Mouse (Mus musculus): ENCODE data around the gene Gm48551.

The Gm48551 gene

DNA sequence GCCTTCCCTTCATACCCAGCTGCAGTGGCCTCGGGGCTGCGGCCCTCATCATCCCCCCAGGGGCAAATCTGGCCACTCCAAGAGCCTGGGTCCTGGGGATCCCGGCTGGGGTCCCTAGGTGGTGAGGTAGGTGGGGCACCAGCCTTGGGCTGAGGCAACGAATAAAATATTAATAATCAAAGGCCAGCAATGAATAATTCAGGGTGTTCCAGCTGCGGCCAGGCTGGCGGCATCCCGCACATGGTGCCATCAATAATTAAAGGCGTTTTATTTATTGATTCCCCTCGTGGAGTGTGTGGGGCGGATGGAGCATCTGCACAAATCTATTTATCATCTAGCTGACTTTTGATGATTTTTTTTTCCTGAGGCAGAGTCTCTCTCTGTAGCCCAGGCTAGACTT, 19.2 kb downstream of the Gm48551 start:
- DNase-seq (ENCODE audit: extremely low spot score, low spot score): no peak

DNA sequence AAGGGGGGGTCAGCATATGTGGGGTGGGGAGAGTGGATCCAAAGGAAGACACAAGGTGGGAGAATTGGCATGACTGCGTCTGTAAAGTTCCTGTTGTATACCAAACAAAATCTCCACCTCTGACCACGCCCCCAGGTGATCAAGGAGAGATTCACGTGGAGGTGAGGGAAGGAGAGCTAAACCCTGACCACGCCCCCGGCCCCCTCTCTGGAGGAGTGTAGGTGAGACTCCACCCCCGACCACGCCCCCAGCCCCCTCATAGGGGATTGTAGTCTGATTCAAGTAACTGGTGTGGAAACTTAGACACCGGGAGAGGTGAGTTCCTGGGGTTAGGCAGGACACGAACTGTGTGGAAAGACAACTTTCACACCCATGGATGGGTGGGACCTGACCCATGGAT, 19.8 kb downstream of the Gm48551 start:
- DNase-seq (ENCODE audit: extremely low spot score, low spot score): no peak

DNA sequence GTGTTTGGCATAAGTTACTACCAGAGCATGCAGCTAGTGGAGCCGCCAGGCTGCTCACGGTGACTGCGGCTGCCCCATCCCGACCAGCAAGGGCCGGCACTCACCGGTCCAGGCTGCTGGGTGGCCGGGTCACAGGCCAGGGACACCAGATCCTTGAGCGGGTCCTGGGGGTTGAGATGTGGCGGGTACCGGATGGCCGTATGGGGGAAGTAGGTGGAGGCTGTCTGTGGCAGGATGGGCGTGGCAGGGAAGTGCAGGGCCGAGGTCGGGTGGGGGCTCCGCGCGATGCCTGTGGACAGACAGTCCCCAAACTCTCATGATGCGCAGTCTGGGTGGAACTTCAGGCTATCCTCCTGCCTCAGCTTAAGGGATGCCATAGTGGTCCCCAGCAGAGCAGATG, 20.5 kb downstream of the Gm48551 start:
- DNase-seq (ENCODE audit: extremely low spot score, low spot score): no peak

DNA sequence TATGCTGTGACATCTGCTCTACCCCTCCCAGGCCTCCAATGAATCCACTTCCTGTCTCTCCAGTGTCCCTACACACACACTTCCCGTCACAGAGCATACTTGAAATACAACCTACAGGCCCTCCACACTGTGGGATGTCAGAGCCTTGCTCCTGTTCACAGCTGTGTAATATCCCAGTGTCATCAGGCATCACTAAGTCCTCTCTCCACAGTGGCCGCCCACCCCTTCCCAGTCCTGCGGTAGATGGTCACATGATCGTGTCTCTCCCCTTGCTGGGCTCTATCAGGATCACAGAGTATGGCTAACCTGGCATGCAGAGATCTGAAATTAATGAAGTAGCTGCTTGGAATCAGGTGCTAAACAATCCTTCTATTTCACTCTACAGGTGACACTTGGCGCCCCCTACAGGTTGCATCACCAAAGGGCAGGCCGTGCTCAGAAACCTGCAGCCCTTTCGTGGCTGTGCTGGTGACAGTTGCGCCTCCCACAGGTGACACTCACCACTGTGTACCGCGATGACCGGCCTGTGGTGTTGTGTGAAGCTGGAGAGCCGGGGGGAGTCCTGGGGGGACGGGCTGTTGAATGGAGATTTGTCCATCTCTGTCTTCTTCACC, 21.4 kb downstream of the Gm48551 start:
- no peak for DNase-seq (ENCODE audit: extremely low spot score, low spot score)

DNA sequence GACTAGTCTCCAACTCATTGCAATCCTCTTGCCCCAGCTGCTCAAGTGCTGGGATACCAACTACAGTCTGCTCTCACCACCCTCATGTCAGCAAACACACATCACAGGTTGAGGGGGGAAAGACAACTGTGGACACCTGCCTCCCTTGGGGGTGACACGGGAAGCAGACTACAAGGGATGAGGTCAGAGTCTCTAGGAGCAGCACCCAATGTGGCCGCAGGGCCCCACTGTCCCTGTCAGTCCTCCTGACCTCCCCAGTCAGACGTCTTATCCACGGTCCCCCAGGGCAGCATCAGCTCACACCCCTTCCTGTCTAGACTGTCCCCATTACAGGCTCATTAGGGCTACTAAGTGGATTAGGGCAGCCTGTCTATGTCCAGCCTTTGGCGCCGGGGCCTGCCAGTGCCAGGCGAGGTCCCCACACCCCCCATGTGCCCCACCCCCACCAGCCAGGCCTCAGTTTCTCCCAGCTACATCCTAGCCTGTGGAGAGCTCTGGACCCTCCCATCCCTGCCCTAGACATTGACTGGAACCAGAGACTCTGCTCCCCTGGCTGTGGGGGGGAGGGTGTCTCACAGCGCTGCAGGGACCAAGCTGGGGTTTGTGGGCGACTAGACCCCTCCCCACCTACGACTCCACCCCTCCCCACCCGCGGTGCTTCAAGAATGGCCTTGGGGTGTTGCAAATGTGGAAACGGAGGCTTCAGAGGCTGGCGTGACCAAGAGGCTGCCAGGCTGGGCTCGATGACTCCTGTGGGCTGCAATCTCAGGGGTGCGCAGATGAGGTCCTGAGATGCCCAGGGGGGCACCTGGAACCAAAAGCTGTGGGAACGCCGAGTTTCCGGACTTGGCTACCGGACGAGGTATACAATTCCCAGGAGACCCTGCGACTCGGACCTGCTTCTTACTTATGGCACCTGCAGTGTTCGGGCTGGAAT, 22.5 kb downstream of the Gm48551 start:
- no peak for DNase-seq (ENCODE audit: extremely low spot score, low spot score)

DNA sequence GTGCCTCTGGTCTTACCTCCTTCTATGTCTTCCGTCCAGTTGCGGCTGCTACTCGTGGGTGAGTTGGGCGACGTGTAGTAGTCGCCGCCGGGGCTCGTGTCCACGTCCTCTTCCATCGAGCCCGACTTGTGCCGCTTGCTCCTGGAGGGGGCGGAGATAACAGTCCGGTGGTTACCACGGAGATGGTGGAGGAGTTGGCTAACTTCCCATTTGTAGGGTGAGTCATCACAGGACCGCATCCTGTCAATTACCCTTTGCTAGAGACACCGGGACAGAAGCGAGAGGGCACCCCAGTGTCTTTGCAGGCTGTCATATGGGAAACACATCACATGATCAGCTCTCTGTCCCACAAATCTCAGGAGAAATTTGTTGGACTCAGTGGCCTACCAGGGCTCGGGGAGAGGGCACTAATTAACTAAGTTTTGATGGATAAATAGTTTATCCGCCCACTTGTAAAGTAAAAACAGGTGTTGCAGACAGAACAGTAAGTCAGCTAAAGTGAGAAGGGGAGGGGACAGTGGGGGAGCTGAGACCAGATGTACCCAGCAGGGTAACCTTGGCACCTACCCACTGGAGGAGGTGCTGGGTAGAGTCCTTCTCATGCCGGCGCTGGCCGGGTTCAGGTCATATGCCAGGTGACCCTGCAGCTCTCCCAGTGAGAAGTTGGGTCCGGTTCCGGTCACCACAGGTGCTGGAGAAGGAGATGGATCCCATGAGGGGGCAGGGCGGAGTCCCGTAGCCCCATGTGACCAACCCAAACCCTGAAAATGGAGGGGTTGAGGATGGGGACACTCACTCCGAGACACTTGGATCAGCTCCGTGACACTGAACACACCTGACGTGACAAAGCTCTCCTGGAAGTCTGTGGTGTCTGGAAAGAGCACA, 23.5 kb downstream of the Gm48551 start:
- no peak for DNase-seq (ENCODE audit: extremely low spot score, low spot score)

DNA sequence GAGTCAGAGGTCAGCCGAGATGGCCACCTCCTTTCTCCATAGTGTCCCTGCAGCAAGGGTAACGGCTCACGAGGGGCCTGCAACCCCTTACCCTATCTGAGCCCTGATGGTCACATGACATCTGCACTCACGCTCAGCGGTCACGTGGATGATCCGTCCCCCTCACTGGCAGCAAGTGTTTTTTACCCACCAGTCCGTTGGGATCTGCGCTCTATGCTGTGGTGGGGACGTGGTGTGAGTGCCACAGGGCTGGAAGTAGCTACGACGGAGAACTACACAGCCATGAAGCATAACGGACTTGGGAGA, 24.1 kb downstream of the Gm48551 start:
- no peak for DNase-seq (ENCODE audit: extremely low spot score, low spot score)

DNA sequence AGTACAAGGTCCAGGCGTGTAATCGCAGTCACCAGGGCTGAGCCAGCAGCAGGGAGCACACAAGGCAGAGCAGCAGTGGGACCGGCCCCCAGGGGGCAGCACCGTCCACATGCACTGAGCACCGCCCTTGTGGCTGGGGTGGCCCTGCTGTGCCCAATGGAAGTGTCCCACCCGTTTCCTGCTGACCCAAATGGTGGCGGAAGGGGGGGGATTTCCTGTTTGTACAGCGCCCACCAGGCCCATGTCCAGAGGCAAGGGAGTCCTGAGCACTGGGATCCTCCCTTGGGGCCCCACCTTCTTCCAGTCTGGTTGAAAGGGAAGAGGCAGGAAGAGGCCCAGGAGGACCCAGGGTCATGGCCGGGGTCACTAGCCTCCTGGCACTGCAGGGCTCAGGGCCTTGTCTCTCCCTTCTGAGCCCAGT, 24.6 kb downstream of the Gm48551 start:
- peak; percentile 81 for DNase-seq (ENCODE audit: extremely low spot score, low spot score)

DNA sequence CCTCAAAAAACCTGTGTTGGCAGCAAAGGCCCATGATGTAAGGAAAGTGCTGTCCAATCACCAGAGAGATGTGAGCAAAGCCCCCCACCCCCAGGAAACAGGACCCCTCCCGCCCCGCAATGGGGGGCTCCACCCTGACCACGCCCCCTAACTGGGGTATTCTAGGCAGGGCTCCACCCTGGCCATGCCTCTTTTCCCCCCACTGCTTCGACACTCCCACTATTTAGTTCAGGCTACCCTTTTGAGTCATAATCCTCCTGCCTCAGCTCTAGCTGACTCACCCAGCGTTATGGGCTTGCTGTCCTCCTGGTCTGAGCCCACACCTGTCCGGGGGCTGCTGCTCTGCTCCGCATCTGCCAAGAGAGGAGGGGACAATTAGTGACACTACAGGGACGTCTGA, 25.1 kb downstream of the Gm48551 start:
- DNase-seq (ENCODE audit: extremely low spot score, low spot score): no peak

DNA sequence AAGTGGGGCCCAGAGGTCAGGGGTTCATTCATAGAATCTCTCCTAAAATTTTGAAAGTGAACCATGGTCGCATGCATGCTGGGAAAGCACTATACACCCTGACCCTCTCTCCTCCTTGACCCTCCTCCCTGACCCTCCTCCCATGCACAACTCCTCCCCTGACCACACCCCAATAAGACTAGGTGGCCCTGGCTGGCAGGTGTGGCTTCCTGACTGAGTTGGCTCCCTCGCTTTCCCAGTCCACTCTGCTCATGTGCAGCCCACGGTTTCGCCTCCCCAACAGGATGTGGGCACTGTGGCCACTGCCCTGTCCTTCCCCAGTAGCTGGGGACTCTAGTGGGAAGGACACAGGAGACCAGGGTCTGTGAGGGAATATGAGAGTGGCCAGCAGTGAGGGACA, 26.1 kb downstream of the Gm48551 start:
- no peak for DNase-seq (ENCODE audit: extremely low spot score, low spot score)

DNA sequence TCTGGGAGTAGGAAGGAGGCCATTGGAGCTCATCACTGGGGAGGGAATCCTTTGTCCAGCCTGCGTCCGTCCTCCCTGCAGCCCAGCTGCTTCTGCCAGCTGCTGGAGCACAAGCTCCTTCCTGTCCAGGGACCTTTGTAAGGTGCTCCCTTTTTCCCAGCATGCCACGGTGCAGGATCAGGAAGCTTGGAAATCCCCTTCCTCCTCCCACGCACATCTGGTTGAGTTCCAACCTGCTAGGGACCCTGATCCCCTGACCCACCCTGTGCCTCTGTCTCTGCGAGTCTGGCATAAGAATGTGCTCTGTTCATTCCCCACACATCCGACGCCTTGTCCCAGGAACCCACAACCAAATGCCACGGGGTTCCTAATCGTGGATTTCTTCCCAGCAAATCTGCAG, 26.7 kb downstream of the Gm48551 start:
- DNase-seq (ENCODE audit: extremely low spot score, low spot score): no peak

DNA sequence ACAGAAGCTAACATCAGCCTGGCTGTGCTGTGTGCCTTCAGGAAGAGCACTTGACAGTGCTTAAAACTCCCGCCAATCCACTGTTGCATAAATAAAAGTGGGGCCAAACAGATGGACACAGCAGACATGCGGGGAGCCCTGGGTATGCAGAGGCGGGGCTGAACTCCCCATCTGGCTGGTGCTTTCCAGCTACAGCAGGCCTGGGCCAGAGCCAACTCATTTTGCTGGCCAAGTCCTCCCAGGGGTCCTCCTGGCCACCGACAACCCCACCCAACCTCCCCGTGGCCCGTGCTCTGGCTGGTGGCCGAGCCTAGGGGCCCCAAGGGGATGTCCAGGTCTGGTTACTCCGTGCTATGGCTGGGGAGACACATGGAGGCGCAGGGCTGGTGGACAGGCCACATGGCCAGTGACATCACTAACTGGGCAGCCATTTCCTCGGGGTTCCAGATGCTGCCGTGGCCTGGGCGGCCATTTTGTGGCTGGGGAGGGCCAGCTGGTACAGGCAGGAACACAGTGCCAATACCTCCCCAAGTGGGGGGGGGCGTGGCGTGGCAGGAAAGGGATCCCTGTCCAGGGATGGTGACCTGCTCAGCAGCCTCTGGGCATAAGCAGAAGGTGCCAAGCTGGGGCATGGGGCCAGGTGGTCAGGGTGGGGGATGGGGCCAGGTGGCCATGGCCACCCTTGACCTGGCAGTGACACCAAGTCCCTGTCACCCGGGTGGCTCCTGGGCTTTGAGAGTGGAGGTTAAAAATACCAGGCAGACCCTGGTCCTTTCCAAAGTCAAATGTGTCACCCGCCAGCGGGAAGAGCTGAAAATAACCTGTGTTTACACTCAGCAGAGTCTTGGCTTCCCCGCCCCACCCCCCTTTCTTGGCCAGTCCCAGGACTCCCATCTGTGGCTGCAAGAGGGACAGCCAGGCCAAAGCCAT, 27.5 kb downstream of the Gm48551 start:
- DNase-seq (ENCODE audit: extremely low spot score, low spot score): no peak

DNA sequence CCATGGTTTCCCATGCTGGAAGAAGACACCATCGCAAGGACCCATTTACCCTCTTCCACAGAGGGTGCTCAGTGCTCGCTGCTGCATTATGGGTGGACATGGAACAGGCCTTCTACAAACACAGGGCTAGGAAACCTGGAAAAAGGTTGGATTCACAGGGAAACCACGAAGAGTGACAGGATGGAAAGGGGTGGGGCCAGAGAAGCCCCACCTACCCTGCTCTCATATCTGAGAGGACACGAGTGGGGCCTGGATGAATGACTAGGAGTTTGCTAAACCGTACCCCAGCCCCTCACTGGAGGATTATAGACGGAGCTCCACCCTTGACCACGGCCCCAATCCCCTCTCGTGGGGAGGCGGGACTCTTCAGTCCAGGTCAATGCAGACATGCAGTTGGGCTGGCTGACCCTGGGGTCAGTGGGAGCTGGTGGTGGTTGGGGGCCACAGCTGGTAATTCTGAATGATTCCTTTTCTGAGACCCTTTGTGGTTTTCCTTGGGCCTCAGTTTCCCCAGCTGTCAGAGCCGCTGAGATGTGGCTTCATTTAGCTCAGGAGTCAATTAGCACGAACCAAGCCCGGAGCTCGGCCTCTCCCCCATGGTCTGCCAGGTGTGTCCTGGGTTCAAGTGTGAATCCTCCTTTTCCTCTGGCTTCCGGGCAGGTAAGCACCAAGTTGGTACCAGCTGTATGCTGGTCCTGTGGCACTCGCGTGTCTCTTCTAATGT, 28.5 kb downstream of the Gm48551 start:
- DNase-seq (ENCODE audit: extremely low spot score, low spot score): no peak

DNA sequence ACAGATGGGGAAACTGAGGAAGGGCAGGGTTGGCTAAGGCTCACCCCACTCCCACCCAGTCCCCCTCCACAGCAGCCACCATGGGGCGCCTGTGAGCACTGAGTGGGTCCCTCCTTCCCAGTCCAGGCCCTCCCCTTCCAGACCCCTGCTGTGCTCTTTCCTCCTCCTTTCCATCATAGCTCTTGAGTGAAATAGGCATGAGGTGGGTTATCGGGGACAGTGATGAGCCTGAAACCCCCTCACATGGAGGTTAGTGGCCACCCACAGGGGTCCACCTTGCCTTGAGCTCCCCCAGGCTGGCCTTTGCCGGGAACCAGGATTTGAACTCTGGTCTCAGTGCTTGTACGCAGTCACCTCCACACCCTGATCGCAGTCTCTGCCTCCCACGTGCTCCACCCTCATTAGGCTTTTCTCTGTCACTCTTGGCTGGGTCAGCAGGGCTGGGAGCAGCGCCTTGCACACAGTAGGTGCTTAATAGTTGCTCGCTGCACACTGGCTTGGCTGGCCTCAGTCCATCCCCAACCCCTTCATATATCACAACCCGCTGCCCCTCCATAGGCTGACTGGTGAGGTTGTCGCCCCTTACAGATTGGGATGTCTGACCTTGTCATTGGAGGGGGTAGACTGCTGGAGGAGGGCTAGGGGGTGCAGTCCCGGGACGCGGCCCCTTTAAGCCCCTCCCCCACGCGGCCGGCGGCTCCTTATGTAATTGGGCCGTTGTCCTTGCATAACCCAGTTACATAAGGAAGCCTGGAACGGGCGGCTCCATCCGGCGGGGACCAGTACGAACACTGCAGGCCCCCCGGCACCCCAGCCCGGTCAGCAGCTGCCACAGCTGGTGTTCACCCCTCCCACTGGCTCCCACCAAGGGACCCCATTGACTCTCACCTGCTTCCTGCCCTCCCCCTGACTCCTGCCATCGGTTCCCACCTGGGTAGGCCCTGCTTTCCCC, 29.3 kb downstream of the Gm48551 start:
- DNase-seq (ENCODE audit: extremely low spot score, low spot score): no peak

DNA sequence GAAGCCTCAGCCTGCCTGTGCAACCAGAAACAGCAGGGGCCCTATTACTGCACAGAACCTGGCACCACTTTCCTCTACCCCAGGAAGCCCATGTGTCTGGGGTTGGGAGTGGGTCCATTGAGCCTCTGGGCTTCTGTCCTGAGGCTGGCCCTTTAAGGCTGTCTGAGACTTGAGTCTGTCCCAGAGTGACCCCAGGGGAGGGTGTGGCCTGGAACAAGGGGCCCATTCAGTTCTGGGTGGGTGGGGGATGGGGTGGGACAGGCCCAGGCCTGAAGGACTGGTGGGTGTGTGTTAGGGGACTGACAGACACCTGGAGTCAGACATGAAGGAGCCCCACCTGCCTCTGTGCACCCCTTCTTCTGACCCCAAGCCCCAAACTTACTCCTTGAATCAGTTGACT, 30.4 kb downstream of the Gm48551 start:
- no peak for DNase-seq (ENCODE audit: extremely low spot score, low spot score)

DNA sequence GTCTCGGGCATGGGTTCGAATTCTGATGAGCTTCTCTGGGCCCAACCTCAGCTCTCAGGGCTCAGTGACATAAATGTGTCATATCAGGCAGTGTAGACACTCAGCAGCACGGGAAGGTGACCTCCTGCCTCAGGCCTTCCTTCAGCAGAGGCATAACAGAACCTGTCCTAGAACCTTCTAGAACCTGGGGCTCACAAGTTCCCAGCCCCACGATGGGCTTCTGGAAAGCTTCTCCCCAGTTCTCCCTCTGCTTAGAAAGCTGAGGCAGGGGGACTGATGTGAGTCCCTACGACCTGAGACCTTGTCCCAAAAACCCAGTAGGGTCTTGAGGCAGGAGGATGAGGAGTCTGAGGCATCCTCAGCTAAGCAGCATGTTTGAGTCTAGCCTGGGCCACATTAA, 30.9 kb downstream of the Gm48551 start:
- no peak for DNase-seq (ENCODE audit: extremely low spot score, low spot score)

DNA sequence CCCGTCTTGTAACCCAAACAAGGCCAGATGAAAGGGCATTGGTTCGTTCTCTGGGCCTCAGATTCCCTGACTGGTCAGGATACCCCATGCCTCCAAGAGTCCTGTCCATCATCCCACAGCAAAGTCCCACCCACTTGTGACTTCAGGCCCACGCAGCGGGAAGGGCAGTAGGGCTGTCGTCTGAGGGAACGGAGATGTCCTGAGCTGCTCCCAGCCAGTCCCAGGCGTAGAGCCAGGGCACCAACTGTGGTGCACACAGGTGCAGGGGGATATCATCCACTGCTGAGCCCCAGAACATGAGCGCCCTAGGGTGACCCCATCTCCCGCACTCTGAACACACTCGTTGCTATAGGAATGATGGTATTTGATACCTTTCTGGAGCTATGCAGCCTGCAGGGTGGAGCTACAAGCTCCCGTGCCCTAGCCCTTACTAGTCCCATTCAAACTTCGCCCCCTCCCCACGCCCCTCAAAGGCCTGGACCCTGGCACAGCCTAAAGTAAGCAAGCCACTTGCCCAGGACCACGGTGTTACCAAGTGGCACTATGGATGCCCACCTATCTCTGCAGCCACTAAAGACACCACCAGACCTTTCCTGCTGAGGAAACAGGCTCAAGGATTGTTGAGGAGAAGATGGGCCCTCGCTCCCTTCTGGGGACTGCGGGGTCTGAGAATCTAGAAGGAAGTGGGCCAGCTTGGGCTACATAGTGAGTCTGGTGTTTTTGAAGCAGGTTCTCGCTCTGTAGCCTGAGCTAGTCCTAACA, 31.5 kb downstream of the Gm48551 start:
- DNase-seq (ENCODE audit: extremely low spot score, low spot score): no peak

DNA sequence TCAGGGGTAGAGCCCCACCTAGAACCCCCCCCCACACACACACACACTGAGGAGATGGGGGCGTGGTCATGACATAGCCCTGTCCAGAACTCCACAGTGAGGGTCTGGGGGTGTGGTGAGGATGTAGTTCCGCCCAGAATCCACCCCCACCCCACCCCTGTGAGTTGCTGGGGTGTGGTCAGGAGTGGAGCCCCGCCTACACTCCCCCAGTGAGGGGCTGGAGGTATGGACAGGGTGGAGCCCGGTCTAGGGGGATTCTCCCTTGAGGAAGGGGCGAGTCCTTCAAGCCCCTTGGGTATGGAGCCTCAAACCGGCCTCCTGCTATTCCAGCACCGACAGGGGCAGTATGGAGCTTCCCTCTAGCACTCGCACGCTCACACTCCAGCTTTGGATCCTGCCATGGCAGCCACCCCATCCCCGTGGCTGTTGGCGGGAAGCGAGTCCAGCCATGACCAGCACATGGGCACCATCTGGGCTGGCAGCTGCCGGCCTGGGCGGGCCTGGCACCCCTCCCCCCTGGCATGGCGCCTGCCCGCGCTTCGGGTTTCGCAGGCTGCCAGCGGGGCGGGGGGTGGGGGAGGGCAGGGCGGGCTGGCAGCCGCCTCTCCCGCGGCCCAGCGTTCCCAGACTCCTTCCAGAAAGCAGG, 32.4 kb downstream of the Gm48551 start:
- peak; percentile 76 for DNase-seq (ENCODE audit: extremely low spot score, low spot score)

All from neural tube, embryonic 10.5 days (tissue).